Mouse (Mus musculus) cortical plate, adult 2 months (tissue): ENCODE data around the gene Msi1.
A peak's percentile ranks its signal among the peaks of the same experiment; 100 is the strongest.

ENCODE experiments used
- CTCF ChIP-seq: fragments of 200-500 bp; IDR thresholded peaks from 2 replicates; pipeline ENCODE4 v1.5.1; 2011; ENCODE audit warnings: mild to moderate bottlenecking, control low read depth, low read length; ENCODE audit not compliant: insufficient read depth; ENCODE audit errors: extremely low read depth
- POLR2A ChIP-seq: fragments of 200-500 bp; IDR thresholded peaks from 2 replicates; pipeline ENCODE4 v1.6.1; 2011; ENCODE audit warnings: mild to moderate bottlenecking, low read length, control low read depth; ENCODE audit not compliant: insufficient read depth; ENCODE audit errors: extremely low read depth

DNA sequence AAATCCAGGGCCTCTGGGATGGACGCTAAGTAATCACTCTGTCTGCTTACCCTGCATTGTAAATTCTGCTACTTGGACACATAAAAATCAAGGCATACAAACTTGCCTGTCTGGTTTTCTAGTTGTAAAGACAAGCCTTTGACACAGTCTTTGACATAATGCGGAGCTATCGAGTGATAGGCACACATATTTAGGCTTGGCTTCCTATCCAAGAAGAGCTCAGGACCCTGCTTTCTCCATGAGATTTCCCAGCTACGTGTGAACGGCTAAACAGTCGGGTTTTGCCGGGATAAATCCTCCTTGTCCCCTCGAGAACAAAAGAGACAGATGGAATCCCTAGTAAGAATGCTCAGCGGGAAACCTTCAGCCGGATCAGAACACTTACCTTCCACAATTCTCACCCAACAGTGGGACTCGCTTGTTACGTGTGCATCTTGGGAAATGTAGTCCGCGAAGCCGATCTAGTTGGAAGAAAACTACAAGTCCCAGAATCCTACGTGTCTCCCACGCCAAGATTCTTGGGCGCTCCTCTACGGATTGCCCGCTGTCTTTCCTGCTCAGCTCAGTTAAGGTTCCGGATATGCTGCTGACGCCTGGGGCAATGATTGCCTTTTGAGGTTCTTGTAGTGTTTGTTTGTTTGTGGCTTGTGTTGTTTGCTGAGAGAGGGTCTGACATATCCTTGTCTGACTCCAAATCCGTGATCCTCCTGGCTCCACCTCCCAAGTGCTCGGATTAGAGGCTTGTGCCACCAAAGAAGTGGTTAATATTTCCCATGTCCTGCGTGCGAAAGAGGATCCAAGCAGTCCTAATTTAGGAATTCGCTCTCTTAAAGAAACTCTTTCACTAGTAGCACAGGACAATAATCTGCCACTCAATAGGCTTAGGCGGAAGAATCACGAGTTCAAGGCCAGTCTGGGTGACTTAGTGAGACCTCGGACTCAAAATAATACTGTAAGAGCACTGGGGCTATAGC is 54.8 kb downstream of the Msi1 start, which contains the start of gene Sirt4:
- TF ChIP-seq CTCF = no peak
- TF ChIP-seq POLR2A = peak; percentile 99
